Mouse (Mus musculus) cortical plate, adult 2 months (tissue): Measurements from ENCODE around the gene Rbm47.

Experiments used
- CTCF ChIP-seq: fragments of 200-500 bp; IDR thresholded peaks from 2 replicates; pipeline ENCODE4 v1.5.1; 2011; ENCODE audit warnings: mild to moderate bottlenecking, control low read depth, low read length; ENCODE audit not compliant: insufficient read depth; ENCODE audit errors: extremely low read depth
- POLR2A ChIP-seq: fragments of 200-500 bp; IDR thresholded peaks from 2 replicates; pipeline ENCODE4 v1.6.1; 2011; ENCODE audit warnings: mild to moderate bottlenecking, low read length, control low read depth; ENCODE audit not compliant: insufficient read depth; ENCODE audit errors: extremely low read depth

DNA sequence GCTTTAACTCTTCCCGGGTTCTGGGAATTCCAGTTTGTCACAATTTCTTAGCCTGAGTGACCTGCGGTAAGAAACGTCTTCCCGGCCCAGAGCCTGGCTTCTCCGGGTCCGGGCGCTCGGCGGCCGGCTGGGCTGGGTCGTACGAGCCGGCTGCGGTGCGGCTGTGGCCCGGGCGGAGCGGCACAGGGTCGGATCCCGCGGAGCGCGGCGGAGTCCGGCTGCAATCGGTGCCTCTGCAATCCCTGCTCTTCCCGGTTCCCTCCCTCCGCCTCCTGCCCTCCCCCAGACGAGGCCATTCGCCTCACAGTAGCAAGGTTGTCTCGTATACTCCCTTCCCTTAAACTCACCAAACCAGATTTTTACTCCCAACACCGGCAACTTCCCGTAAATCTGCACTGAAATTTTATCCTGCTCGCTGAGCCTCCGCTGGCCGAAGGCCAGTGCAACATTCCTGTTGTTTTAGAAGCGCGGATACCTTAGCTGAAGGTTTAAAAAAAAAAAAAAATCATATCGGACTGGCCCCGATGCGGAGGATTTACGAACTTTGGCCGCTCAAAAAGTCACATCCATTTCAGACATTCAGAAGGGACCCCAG, 22.1 kb downstream of the Rbm47 start:
- TF ChIP-seq CTCF (no peak), POLR2A (no peak)
